Comparison of ENCODE assay signal across 8 mouse cellular contexts in genomic region chr2:132485454-132485853, GRCm38 (mm10).
A peak's percentile ranks its signal among the peaks of the same experiment; 100 is the strongest.
DNase-seq lines count a peak whose midpoint lies in the region; ATAC-seq lines count a peak whose summit lies in the region.
"Had no signal": no experiment of that assay in that cellular context is flagged by ENCODE, and none has a peak within 500 bp of the region (broad histone marks: within the 10 kb centered on the region; RNA-seq: fewer than 3 reads in every experiment).

No protein-coding gene starts in this region.

- H3K27me3 ChIP-seq in forebrain, embryonic 14.5 days (replicated peaks; ENCODE audit: control insufficient read depth, insufficient read depth, low read length): no peaks in the 10 kb centered on the region
- peaks cover 12% of the 10 kb centered on the region for H3K27me3 ChIP-seq in liver, embryonic 13.5 days
- H3K27me3 ChIP-seq: heart, embryonic 15.5 days had no signal

- no peak overlapping the region for H3K4me3 ChIP-seq in forebrain, embryonic 14.5 days (ENCODE audit: low read depth, low read length)
- no peak overlapping the region for H3K4me3 ChIP-seq in liver, embryonic 13.5 days (replicated peaks)
- H3K4me3 ChIP-seq: heart, embryonic 15.5 days had no signal

- no peaks in the 10 kb centered on the region for H3K4me1 ChIP-seq in forebrain, embryonic 14.5 days (ENCODE audit: control insufficient read depth, insufficient read depth, low read length)
- H3K4me1 ChIP-seq in liver, embryonic 13.5 days (replicated peaks): peaks cover 3% of the 10 kb centered on the region; the same call in 1 of the 2 replicates
- H3K4me1 ChIP-seq: heart, embryonic 15.5 days had no signal

- DNase-seq in B cell, adult 2 months: peak; percentile 59 to 62
- peak; percentile 28 to 54 for DNase-seq in CD8-positive naive resting alpha-beta T cell, adult 2 months (ENCODE audit: low read depth in 2 of 2, low spot score in 2 of 2)
- DNase-seq in c-Kit-negative CD71-positive TER-119-positive erythroid progenitor cells, embryonic 14.5 days (ENCODE audit: low read depth, low spot score): peak; percentile 16
- peak; percentile 76 for DNase-seq in forebrain, embryonic 14.5 days (ENCODE audit: low spot score)
- peak; percentile 71 for DNase-seq in kidney, adult 9 months
- DNase-seq in liver, embryonic 13.5 days: peak; percentile 5
- DNase-seq in retina, postnatal 1 day: peak; percentile 67

- 0% methylated on average over 1 of the region's 1 CpGs for WGBS in forebrain, embryonic 14.5 days
- WGBS in liver, embryonic 13.5 days (ENCODE audit: insufficient replicate concordance): 0% methylated on average over 1 of the region's 1 CpGs

- ATAC-seq in forebrain, embryonic 14.5 days: peak; percentile 65; the same call in 1 of the 2 replicates
- ATAC-seq in liver, embryonic 13.5 days (ENCODE audit: low read depth): no peak

- H3K9me3 ChIP-seq in forebrain, embryonic 14.5 days (replicated peaks; ENCODE audit: control insufficient read depth, low read length): no peaks in the 10 kb centered on the region
- no peaks in the 10 kb centered on the region for H3K9me3 ChIP-seq in liver, embryonic 13.5 days (replicated peaks)
- H3K9me3 ChIP-seq: heart, embryonic 15.5 days had no signal

- H3K36me3 ChIP-seq in forebrain, embryonic 14.5 days (ENCODE audit: control insufficient read depth, insufficient read depth, low read length): no peaks in the 10 kb centered on the region
- H3K36me3 ChIP-seq in liver, embryonic 13.5 days: no peaks in the 10 kb centered on the region
- H3K36me3 ChIP-seq: heart, embryonic 15.5 days had no signal

- H3K9ac ChIP-seq in forebrain, embryonic 14.5 days (ENCODE audit: low read length): no peak overlapping the region
- H3K9ac ChIP-seq in liver, embryonic 13.5 days: no peak overlapping the region
- H3K9ac ChIP-seq: heart, embryonic 15.5 days had no signal

- H3K4me2 ChIP-seq in forebrain, embryonic 14.5 days (ENCODE audit: low read length): no peak overlapping the region
- no peak overlapping the region for H3K4me2 ChIP-seq in liver, embryonic 13.5 days
- H3K4me2 ChIP-seq: heart, embryonic 15.5 days had no signal

- H3K27ac ChIP-seq in forebrain, embryonic 14.5 days (ENCODE audit: low read depth, low read length): no peak overlapping the region
- no peak overlapping the region for H3K27ac ChIP-seq in liver, embryonic 13.5 days
- H3K27ac ChIP-seq: heart, embryonic 15.5 days had no signal

Comparison
In these comparisons a context has a peak if more than half of its experiments do, and no peak if none do; other contexts are left out.
1. DNase-seq: peak in every context shown above with its lines; median percentile 76 in forebrain, embryonic 14.5 days; 71 in kidney, adult 9 months; 67 in retina, postnatal 1 day; 60 in B cell, adult 2 months; 41 in CD8-positive naive resting alpha-beta T cell, adult 2 months; 16 in c-Kit-negative CD71-positive TER-119-positive erythroid progenitor cells, embryonic 14.5 days; 5 in liver, embryonic 13.5 days.